Mouse (Mus musculus): ENCODE results near the gene Cox10. TPM values are rescaled to one million over a fixed set of nuclear protein-coding genes. Genes with fewer than 3 reads are reported as not detected.

The Cox10 gene
- polyA plus RNA-seq, 1 experiment from 2014 or later, result 23.9 TPM

DNA sequence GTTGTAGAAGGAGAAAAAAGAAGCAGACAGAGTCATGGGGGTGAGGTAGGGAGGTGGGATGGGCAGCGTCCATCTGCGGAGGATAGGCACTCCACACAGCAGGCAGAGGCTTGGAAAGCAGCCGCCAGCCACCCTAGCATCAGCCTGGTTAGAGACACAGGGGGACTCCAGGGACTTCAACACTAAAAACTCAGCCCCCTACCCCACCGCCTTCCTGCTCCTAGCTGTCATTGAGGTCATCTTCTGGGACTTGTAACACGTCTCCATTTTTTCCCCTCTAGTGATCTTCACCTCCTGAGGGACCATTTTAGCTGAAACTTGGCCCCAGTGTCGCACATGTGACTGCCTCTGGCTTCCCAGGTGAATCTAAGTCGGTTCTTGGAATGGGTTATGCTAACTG lies 88.5 kb downstream of the Cox10 start:
- 88% methylated on average over 7 of the region's 7 CpGs for WGBS
- Histone ChIP-seq H3K4me1 (0 out of 2 replicates have a peak, but pooled peaks cover 4% of the 10 kb centered on the region), H3K4me3 (no peak overlapping the region), H3K9me3 (no peaks in the 10 kb centered on the region), H3K9ac (replicated peaks) (no peak overlapping the region), H3K36me3 (no peaks in the 10 kb centered on the region), H3K27me3 (no peaks in the 10 kb centered on the region), H3K27ac (replicated peaks) (no peak overlapping the region), H3K4me2 (replicated peaks) (no peak overlapping the region)
- ATAC-seq (ENCODE audit: low FRiP score, low read depth), result no peak

- no peak for ATAC-seq (ENCODE audit: low FRiP score, low read depth)
- Histone ChIP-seq H3K27ac (replicated peaks) (no peak overlapping the region), H3K9me3 (no peaks in the 10 kb centered on the region), H3K4me2 (replicated peaks) (no peak overlapping the region), H3K27me3 (no peaks in the 10 kb centered on the region), H3K9ac (replicated peaks) (no peak overlapping the region), H3K4me1 (0 out of 2 replicates have a peak, but pooled peaks cover 4% of the 10 kb centered on the region), H3K36me3 (no peaks in the 10 kb centered on the region), H3K4me3 (no peak overlapping the region)
- 77% methylated on average over 8 of the region's 8 CpGs for WGBS
These were observed 89.0 kb downstream of the Cox10 start for GRCm38 (mm10) chr11:63990311-63990710.

DNA sequence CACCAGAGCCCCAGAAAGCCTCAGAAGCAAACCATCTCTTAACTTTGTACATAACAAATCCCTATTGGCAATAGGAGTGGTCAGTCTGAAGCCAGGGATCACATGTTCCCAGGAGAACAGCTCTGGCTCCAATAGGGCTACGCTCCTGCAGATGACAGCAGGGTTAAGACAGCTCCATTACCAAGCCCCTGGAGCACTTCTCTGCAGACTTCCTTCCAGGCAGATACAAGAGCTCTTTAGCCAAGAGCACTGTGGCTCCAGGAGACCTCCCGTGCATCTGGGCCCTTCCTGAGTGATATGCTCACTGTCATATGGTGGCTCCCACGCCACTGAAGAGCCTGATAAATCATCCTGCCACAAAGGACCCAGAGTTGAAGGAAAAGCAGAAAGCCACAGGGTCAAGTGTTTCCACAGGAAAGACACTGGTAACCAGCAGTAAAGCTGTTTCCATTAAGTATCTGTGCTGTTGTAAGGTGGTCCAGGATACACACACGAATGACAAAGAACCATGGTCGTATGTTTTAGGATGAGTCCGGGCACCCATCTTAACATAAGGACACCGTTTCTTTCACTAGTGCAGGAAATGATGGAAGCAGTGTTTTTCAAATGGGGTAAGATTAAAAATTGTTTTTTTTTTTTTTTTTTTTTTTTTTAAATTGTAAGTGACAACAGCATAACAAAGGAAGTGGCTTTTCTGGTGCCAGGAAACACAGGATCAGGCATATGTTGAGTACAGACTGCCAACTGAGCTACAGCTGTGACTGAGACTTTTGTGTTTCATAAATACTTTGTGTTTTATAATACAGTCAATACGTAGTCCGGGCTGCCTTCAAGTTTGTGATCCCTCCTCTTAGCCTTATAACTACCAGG lies 90.0 kb downstream of the Cox10 start:
- H3K9ac ChIP-seq (replicated peaks), result no peak overlapping the region
- H3K36me3 ChIP-seq, result no peaks in the 10 kb centered on the region
- H3K27ac ChIP-seq (replicated peaks), result no peak overlapping the region
- H3K4me1 ChIP-seq, result 0 out of 2 replicates have a peak, but pooled peaks cover 4% of the 10 kb centered on the region
- H3K9me3 ChIP-seq, result no peaks in the 10 kb centered on the region
- H3K27me3 ChIP-seq, result no peaks in the 10 kb centered on the region
- no peak overlapping the region for H3K4me3 ChIP-seq
- ATAC-seq (ENCODE audit: low FRiP score, low read depth), result no peak
- H3K4me2 ChIP-seq (replicated peaks), result no peak overlapping the region
- 86% methylated on average over 9 of the region's 9 CpGs for WGBS

GRCm38 (mm10) chr11:63988031-63988665 lies 91.1 kb downstream of the Cox10 start:
- H3K9ac ChIP-seq (replicated peaks), result no peak overlapping the region
- no peak for ATAC-seq (ENCODE audit: low FRiP score, low read depth)
- H3K27me3 ChIP-seq, result no peaks in the 10 kb centered on the region
- 0 out of 2 replicates have a peak, but pooled peaks cover 4% of the 10 kb centered on the region for H3K4me1 ChIP-seq
- WGBS, result 89% methylated on average over 3 of the region's 3 CpGs
- no peak overlapping the region for H3K27ac ChIP-seq (replicated peaks)
- no peaks in the 10 kb centered on the region for H3K9me3 ChIP-seq
- H3K36me3 ChIP-seq, result no peaks in the 10 kb centered on the region
- H3K4me2 ChIP-seq (replicated peaks), result no peak overlapping the region
- H3K4me3 ChIP-seq, result no peak overlapping the region

GRCm38 (mm10) chr11:63986710-63987109 lies 92.6 kb downstream of the Cox10 start:
- Histone ChIP-seq H3K36me3 (no peaks in the 10 kb centered on the region), H3K27ac (replicated peaks) (no peak overlapping the region), H3K27me3 (no peaks in the 10 kb centered on the region), H3K4me2 (replicated peaks) (no peak overlapping the region), H3K9me3 (no peaks in the 10 kb centered on the region), H3K4me3 (no peak overlapping the region), H3K9ac (replicated peaks) (no peak overlapping the region), H3K4me1 (peaks cover 8% of the 10 kb centered on the region; the same call in 1 of the 2 replicates)
- no peak for ATAC-seq (ENCODE audit: low FRiP score, low read depth)
- 78% methylated on average over 4 of the region's 4 CpGs for WGBS

DNA sequence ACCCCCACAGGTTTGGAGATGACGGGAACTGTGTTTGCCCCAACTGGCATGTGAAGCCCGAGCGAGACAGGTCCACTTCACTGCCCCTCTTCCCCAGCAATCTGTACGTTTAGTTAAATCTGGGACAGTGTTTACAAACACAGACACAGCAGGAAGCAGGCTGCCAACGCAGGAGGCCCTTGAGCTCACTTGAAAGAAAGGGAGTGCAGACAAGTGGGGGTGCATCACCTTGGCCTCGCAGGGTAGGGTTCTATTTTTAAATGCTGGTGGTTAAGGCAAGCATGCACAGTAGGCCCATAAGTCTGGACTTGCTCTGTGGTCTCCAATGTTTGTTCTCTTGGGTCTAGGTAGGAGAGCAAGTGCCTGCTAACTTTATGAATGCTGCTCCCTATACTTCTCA lies 93.8 kb downstream of the Cox10 start:
- Histone ChIP-seq H3K4me1 (peaks cover 8% of the 10 kb centered on the region; the same call in 1 of the 2 replicates), H3K9me3 (no peaks in the 10 kb centered on the region), H3K36me3 (no peaks in the 10 kb centered on the region), H3K27me3 (no peaks in the 10 kb centered on the region), H3K4me3 (no peak overlapping the region), H3K4me2 (replicated peaks) (no peak overlapping the region), H3K9ac (replicated peaks) (no peak overlapping the region), H3K27ac (replicated peaks) (no peak overlapping the region)
- WGBS, result 74% methylated on average over 6 of the region's 6 CpGs
- ATAC-seq (ENCODE audit: low FRiP score, low read depth), result no peak

GRCm38 (mm10) chr11:63984622-63985168 lies 94.6 kb downstream of the Cox10 start:
- no peak overlapping the region for H3K4me2 ChIP-seq (replicated peaks)
- peaks cover 4% of the 10 kb centered on the region; the same call in 1 of the 2 replicates for H3K4me1 ChIP-seq
- no peaks in the 10 kb centered on the region for H3K9me3 ChIP-seq
- ATAC-seq (ENCODE audit: low FRiP score, low read depth), result no peak
- H3K36me3 ChIP-seq, result no peaks in the 10 kb centered on the region
- H3K9ac ChIP-seq (replicated peaks), result no peak overlapping the region
- H3K27ac ChIP-seq (replicated peaks), result no peak overlapping the region
- no peak overlapping the region for H3K4me3 ChIP-seq
- WGBS, result 81% methylated on average over 6 of the region's 6 CpGs
- no peaks in the 10 kb centered on the region for H3K27me3 ChIP-seq

- no peak overlapping the region for H3K27ac ChIP-seq (replicated peaks)
- H3K4me3 ChIP-seq, result no peak overlapping the region
- 67% methylated on average over 2 of the region's 2 CpGs for WGBS
- no peaks in the 10 kb centered on the region; the same call in 1 of the 2 replicates for H3K36me3 ChIP-seq
- ATAC-seq (ENCODE audit: low FRiP score, low read depth), result no peak
- H3K9ac ChIP-seq (replicated peaks), result no peak overlapping the region
- no peak overlapping the region for H3K4me2 ChIP-seq (replicated peaks)
- H3K27me3 ChIP-seq, result no peaks in the 10 kb centered on the region
- no peaks in the 10 kb centered on the region for H3K9me3 ChIP-seq
- H3K4me1 ChIP-seq, result peaks cover 15% of the 10 kb centered on the region; the same call in 1 of the 2 replicates
These were observed 101.5 kb downstream of the Cox10 start for GRCm38 (mm10) chr11:63977741-63978140.

- H3K9me3 ChIP-seq, result no peaks in the 10 kb centered on the region
These were observed 102.5 kb downstream of the Cox10 start for GRCm38 (mm10) chr11:63976775-63977174.

GRCm38 (mm10) chr11:63975260-63975899 lies 103.9 kb downstream of the Cox10 start:
- 86% methylated on average over 13 of the region's 13 CpGs for WGBS

More at GRCm38 (mm10) chr11:63976775-63977174, 102.5 kb downstream of the Cox10 start:
- Histone ChIP-seq H3K4me1 (peaks cover 11% of the 10 kb centered on the region; the same call in 1 of the 2 replicates), H3K27ac (replicated peaks) (no peak overlapping the region), H3K27me3 (no peaks in the 10 kb centered on the region), H3K4me3 (no peak overlapping the region), H3K36me3 (no peaks in the 10 kb centered on the region; the same call in 1 of the 2 replicates), H3K9ac (replicated peaks) (no peak overlapping the region), H3K4me2 (replicated peaks) (no peak overlapping the region)
- no peak for ATAC-seq (ENCODE audit: low FRiP score, low read depth)
- WGBS, result 93% methylated on average over 2 of the region's 2 CpGs

DNA sequence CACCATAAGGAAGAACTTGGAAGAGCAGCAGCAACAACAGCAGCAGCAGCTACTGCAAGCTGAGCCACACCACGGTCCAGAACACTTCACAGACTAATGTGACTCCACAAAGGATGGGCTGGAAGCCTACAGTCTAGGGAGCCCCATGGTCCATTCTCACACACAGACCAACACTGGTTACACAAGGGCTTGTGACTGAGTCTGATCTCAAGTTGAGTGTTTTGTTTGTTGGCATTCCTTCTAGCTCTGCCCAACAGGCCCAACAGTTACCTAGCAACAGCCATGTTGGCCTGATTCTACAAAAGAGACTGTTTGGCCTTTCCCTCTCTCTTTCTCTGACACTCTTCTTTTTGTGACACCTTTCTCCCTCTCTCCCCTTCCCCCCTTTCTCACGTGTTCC lies 105.3 kb downstream of the Cox10 start:
- H3K4me3 ChIP-seq, result no peak overlapping the region
- no peaks in the 10 kb centered on the region; the same call in 1 of the 2 replicates for H3K36me3 ChIP-seq
- no peaks in the 10 kb centered on the region for H3K27me3 ChIP-seq
- ATAC-seq (ENCODE audit: low FRiP score, low read depth), result no peak
- no peak overlapping the region for H3K27ac ChIP-seq (replicated peaks)
- no peak overlapping the region for H3K9ac ChIP-seq (replicated peaks)
- H3K9me3 ChIP-seq, result no peaks in the 10 kb centered on the region
- WGBS, result 78% methylated on average over 2 of the region's 2 CpGs
- H3K4me1 ChIP-seq, result peaks cover 19% of the 10 kb centered on the region
- no peak overlapping the region for H3K4me2 ChIP-seq (replicated peaks)

More at GRCm38 (mm10) chr11:63975260-63975899, 103.9 kb downstream of the Cox10 start:
- no peaks in the 10 kb centered on the region for H3K27me3 ChIP-seq
- no peak overlapping the region for H3K9ac ChIP-seq (replicated peaks)
- H3K27ac ChIP-seq (replicated peaks), result no peak overlapping the region
- peaks cover 11% of the 10 kb centered on the region; the same call in 1 of the 2 replicates for H3K4me1 ChIP-seq
- no peaks in the 10 kb centered on the region for H3K9me3 ChIP-seq
- H3K36me3 ChIP-seq, result no peaks in the 10 kb centered on the region; the same call in 1 of the 2 replicates
- no peak overlapping the region for H3K4me2 ChIP-seq (replicated peaks)
- ATAC-seq (ENCODE audit: low FRiP score, low read depth), result no peak
- H3K4me3 ChIP-seq, result no peak overlapping the region
